Mouse (Mus musculus): ENCODE results near the gene Gm13290. TPM values are rescaled to one million over a fixed set of nuclear protein-coding genes. Genes with fewer than 3 reads are reported as not detected.
"Not testable (repeated sequence)": the region's sequence is repeated elsewhere in the genome, so short reads cannot be mapped to it uniquely, and the experiment has no call there.

Gm13290 gene
- not detected for total RNA-seq (2021)
- long read RNA-seq, experiment 1: 0 reads
- long read RNA-seq, experiment 2: 0 reads

- DNase-seq (ENCODE audit: low spot score in 2 of 2); intact Hi-C loops (cut with DNase I): not testable (repeated sequence)
Measured at GRCm38 (mm10) chr4:88773534-88773933, at the start of gene Gm13290. Gm13290 (plus strand) TSS chr4:88773834.

GRCm38 (mm10) chr4:88726727-88727126, 46.9 kb upstream of the Gm13290 start:
- intact Hi-C loops (cut with DNase I): no loop called here
- no peak for DNase-seq (ENCODE audit: low spot score in 2 of 2)

GRCm38 (mm10) chr4:88727324-88727723, 46.3 kb upstream of the Gm13290 start:
- intact Hi-C loops (cut with DNase I): no loop called here
- DNase-seq (ENCODE audit: low spot score in 2 of 2): peak in 1 of 2 experiments; percentile 17

GRCm38 (mm10) chr4:88738480-88738879, 35.2 kb upstream of the Gm13290 start:
- peak in 1 of 2 experiments; percentile 39 for DNase-seq (ENCODE audit: low spot score in 2 of 2)
- intact Hi-C loops (cut with DNase I): loop anchor here (5.0 kb wide), 1 partner anchor 41 kb away; no protein-coding TSS in a partner anchor

- intact Hi-C loops (cut with DNase I): loop anchor here (5.0 kb wide), 1 partner anchor 42 kb away; no protein-coding TSS in a partner anchor
- no peak for DNase-seq (ENCODE audit: low spot score in 2 of 2)
Measured at GRCm38 (mm10) chr4:88739036-88739435, 34.6 kb upstream of the Gm13290 start.

- intact Hi-C loops (cut with DNase I): no loop called here
- no peak for DNase-seq (ENCODE audit: low spot score in 2 of 2)
Measured at GRCm38 (mm10) chr4:88741426-88741825, 32.2 kb upstream of the Gm13290 start.

GRCm38 (mm10) chr4:88742771-88743371, 30.8 kb upstream of the Gm13290 start:
- intact Hi-C loops (cut with DNase I): no loop called here
- DNase-seq (ENCODE audit: low spot score in 2 of 2): no peak

- DNase-seq (ENCODE audit: low spot score in 2 of 2): no peak
- intact Hi-C loops (cut with DNase I): no loop called here
Measured at GRCm38 (mm10) chr4:88744207-88744606, 29.4 kb upstream of the Gm13290 start.

GRCm38 (mm10) chr4:88749926-88750325, 23.7 kb upstream of the Gm13290 start:
- intact Hi-C loops (cut with DNase I): no loop called here
- no peak for DNase-seq (ENCODE audit: low spot score in 2 of 2)

- intact Hi-C loops (cut with DNase I): not testable (repeated sequence)
- DNase-seq (ENCODE audit: low spot score in 2 of 2): peak; percentile 65 to 66
Measured at GRCm38 (mm10) chr4:88754818-88755340, 18.8 kb upstream of the Gm13290 start, which contains the start of gene Gm13271. Gm13271 (plus strand) TSS chr4:88754868.

GRCm38 (mm10) chr4:88756581-88757513, 16.8 kb upstream of the Gm13290 start:
- DNase-seq (ENCODE audit: low spot score in 2 of 2); intact Hi-C loops (cut with DNase I): not testable (repeated sequence)

GRCm38 (mm10) chr4:88757628-88758031, 16.0 kb upstream of the Gm13290 start:
- intact Hi-C loops (cut with DNase I): not testable (repeated sequence)
- peak; percentile 89 for DNase-seq (ENCODE audit: low spot score in 2 of 2)

- DNase-seq (ENCODE audit: low spot score in 2 of 2); intact Hi-C loops (cut with DNase I): not testable (repeated sequence)
Measured at GRCm38 (mm10) chr4:88758751-88759150, 14.9 kb upstream of the Gm13290 start.

GRCm38 (mm10) chr4:88759610-88760268, 13.9 kb upstream of the Gm13290 start, which contains the start of gene Gm13283:
Gm13283 (plus strand) TSS chr4:88760119.
- intact Hi-C loops (cut with DNase I): not testable (repeated sequence)
- peak; percentile 17 to 19 for DNase-seq (ENCODE audit: low spot score in 2 of 2)

GRCm38 (mm10) chr4:88760431-88760830, 13.2 kb upstream of the Gm13290 start:
- intact Hi-C loops (cut with DNase I): not testable (repeated sequence)
- peak; percentile 46 to 59 for DNase-seq (ENCODE audit: low spot score in 2 of 2)

- peak; percentile 71 to 72 for DNase-seq (ENCODE audit: low spot score in 2 of 2)
- intact Hi-C loops (cut with DNase I): not testable (repeated sequence)
Measured at GRCm38 (mm10) chr4:88761776-88762175, 11.9 kb upstream of the Gm13290 start.

GRCm38 (mm10) chr4:88762341-88762740, 11.3 kb upstream of the Gm13290 start:
- DNase-seq (ENCODE audit: low spot score in 2 of 2); intact Hi-C loops (cut with DNase I): not testable (repeated sequence)

- intact Hi-C loops (cut with DNase I); DNase-seq (ENCODE audit: low spot score in 2 of 2): not testable (repeated sequence)
Measured at GRCm38 (mm10) chr4:88763384-88764018, 10.1 kb upstream of the Gm13290 start.

GRCm38 (mm10) chr4:88776622-88777021, 3.0 kb downstream of the Gm13290 start, which contains the start of gene Gm13289:
Gm13289 (plus strand) TSS chr4:88776922.
- intact Hi-C loops (cut with DNase I); DNase-seq (ENCODE audit: low spot score in 2 of 2): not testable (repeated sequence)
